Mouse (Mus musculus): Measurements from ENCODE around the gene Shkbp1.
A peak's percentile ranks its signal among the peaks of the same experiment; 100 is the strongest.

Shkbp1 gene

GRCm38 (mm10) chr7:27308821-27309549, 46.8 kb downstream of the Shkbp1 start:
- no peak for DNase-seq

DNA sequence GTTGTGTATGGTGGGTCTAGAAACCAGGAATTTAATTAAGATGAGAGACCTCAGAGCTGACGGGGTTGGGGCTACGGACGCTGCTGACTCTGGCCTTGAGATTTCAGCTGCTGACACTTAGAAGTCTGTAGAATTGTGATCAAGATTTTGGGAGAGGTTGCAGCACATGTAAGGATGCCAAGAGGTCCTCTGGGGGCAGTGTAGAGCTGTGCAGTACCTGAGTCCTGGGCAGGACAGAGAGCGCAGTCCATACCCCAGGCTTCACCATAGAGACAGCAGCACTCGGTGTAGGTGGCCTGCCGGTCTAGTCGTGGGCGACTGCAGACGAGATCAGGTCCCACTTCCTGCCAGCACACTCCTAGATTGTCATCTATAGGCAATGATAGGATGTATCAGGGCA, 48.3 kb downstream of the Shkbp1 start:
- DNase-seq: no peak

- no peak for DNase-seq
Measured at GRCm38 (mm10) chr7:27306161-27307160, 49.4 kb downstream of the Shkbp1 start.

DNA sequence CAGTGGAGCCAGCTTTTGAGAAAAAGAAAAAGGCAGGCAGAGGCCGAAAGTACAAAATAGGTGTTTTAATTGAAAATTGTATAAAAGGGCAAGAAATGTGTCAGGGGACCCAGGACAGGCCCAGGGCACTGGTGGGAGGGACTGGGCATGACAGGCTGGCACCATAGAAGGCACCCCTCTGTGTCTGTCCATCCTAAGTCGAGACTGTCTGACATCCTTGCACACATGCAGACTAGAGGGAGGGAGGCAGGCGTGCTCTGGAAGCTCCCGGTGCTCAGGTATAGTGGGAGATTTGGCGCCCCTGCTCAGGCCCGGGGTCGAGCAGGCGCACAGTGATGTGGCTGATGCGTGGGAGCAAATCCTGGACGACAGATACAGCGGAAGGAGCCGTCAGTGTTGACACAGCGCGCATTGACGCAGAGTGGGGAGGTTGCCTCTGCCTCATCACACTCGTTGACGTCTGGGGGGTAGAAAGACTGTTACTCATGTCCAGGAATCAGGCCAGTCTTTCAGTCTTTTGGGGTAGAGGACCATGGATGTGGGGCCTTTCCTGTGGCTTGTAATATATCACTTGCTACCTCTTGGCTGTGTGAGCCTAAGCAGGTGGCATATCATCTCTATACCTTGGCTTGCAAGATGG, 50.6 kb downstream of the Shkbp1 start:
- DNase-seq: no peak

- DNase-seq: peak; percentile 46
Measured at GRCm38 (mm10) chr7:27302172-27302571, 53.6 kb downstream of the Shkbp1 start.

DNA sequence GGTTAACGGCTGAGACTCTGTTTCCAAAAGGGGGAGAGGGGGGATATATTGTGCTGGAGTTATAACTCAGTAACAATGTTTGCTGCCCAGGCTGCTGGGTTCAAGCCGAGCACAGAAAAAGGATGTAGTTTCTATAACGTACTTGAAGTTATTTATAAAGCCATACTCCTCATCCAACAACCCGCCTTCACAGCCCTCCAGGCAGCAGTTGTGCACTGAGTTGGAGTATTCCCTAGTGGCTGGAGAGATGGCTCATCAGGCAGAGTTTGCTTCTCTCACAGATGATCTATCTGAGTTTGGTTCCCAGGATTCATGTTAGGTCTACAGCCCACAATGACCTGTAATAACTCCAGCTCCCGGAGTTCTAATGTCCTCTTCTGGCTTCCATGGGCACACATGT, 55.0 kb downstream of the Shkbp1 start:
- no peak for DNase-seq

GRCm38 (mm10) chr7:27300351-27300750, 55.5 kb downstream of the Shkbp1 start:
- no peak for DNase-seq

DNA sequence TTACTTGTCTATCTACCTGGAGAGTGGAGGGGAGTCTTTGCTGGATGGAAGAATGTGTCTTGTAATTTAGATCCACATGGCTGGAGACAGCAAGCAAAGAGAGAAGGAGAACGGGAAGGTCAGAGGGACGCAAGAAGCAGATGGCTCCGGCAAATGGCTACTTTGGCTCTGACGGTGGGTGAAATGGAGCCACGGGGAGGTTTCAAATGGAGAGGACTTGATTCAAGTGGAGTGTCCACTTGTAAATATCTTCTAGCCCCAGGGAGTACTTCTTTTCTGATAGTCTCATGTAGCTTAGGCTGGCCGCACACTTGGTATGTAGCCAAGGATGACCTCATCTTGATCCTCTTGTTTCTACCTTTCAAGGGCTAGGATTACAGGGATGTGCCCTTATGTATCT, 57.0 kb downstream of the Shkbp1 start:
- no peak for DNase-seq

- no peak for DNase-seq
Measured at GRCm38 (mm10) chr7:27298033-27298610, 57.7 kb downstream of the Shkbp1 start.

DNA sequence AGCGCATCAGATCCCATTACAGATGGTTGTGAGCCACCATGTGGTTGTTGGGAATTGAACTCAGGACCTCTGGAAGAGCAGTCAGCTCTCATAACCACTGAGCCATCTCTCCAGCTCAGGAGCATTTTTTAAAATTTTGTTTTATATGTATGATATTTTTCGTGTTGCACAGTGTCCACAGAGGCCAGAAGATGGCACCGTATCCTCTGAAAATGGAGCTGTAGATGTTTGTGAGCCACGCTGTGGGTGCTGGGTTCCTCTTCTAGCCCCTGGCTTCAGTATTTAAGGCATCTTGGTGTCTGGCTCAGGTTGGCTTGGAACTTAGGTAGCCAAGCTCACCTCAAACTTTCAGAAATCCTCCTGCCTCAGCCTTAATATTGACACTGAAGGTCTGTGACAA, 59.3 kb downstream of the Shkbp1 start:
- DNase-seq: no peak

- no peak for DNase-seq
Measured at GRCm38 (mm10) chr7:27295956-27296355, 59.9 kb downstream of the Shkbp1 start.

All from layer of hippocampus, adult 9-11 months (tissue).